Mouse (Mus musculus) midbrain, embryonic 13.5 days (tissue): Measurements from ENCODE around the gene Dido1. TPM values are rescaled to one million over a fixed set of nuclear protein-coding genes. Genes with fewer than 3 reads are reported as not detected.

Experiments
- ATAC-seq: fragments of 200-750 bp; cut with Nextera tagmentation; 2 replicates; pipeline ENCODE4 v1.8.0; 2017; ENCODE audit warnings: mild to moderate bottlenecking, moderate TSS enrichment, moderate library complexity
- H3K27ac ChIP-seq: fragments of 300-500 bp; sonication (generic); 2 replicates; pipeline ENCODE4 v1.5.1; 2015; ENCODE audit warnings: inconsistent platforms, mild to moderate bottlenecking, moderate library complexity
- H3K27me3 ChIP-seq: fragments of 300-500 bp; sonication (generic); 2 replicates; pipeline ENCODE4 v1.6.1; 2015; ENCODE audit warnings: mild to moderate bottlenecking, inconsistent platforms
- H3K36me3 ChIP-seq: fragments of 300-500 bp; sonication (generic); 2 replicates; pipeline ENCODE4 v1.6.1; 2015; ENCODE audit warnings: mild to moderate bottlenecking, inconsistent platforms
- H3K4me1 ChIP-seq: fragments of 300-500 bp; sonication (generic); replicated peaks from 2 replicates; pipeline ENCODE4 v1.6.1; 2015; ENCODE audit warnings: inconsistent platforms
- H3K4me2 ChIP-seq: fragments of 300-500 bp; sonication (generic); replicated peaks from 2 replicates; pipeline ENCODE4 v1.6.1; 2015; ENCODE audit warnings: moderate library complexity, mild to moderate bottlenecking, inconsistent platforms
- H3K4me3 ChIP-seq: fragments of 300-500 bp; sonication (generic); replicated peaks from 2 replicates; pipeline ENCODE4 v1.5.1; 2015; ENCODE audit warnings: mild to moderate bottlenecking, inconsistent platforms
- H3K9ac ChIP-seq: fragments of 300-500 bp; sonication (generic); replicated peaks from 2 replicates; pipeline ENCODE4 v1.6.1; 2015; ENCODE audit warnings: mild to moderate bottlenecking, inconsistent platforms
- H3K9me3 ChIP-seq: fragments of 300-500 bp; sonication (generic); 2 replicates; pipeline ENCODE4 v1.6.1; 2016; ENCODE audit warnings: mild to moderate bottlenecking, inconsistent platforms
- WGBS: fragments of 180-500 bp; shearing (Covaris S2); methylation state at CpG from one replicate; pipeline ENCODE4 v1.1.7; 2015; 5-methylcytosine and 5-hydroxymethylcytosine counted together
- polyA plus RNA-seq: library from polyadenylated mRNA; unstranded; fragments of >200 nt; fragmentation: Nextera tagmentation; extraction: Ambion mirVana; gene quantifications from 2 replicates; pipeline ENCODE4 v1.2.1, GENCODE M21; 2015

Dido1 gene
- polyA plus RNA-seq, 1 experiment from 2014 or later: 36.3 TPM

DNA sequence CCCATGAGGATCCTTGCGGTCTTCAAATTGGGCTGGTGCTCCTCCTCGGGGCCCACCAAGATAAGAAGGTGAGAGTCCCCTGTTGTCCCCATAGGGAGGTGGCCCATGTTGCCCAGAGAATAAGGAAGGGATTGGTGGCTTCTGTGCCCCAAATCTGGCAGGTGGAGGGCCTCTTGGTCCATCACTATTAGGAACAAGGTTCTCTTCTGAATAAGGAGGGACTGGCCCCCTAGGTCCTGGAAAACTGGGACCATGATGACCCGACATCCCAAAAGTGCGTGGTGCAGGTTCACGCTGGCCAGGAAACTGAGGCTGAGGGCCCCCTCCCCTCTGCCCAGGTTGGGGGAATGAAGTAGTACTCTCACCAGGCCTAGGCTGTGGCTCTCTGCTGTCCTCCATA, 49.3 kb downstream of the Dido1 start:
- Histone ChIP-seq H3K9ac (no peak overlapping the region), H3K27ac (no peak overlapping the region), H3K4me3 (no peak overlapping the region), H3K4me1 (peaks cover 10% of the 10 kb centered on the region), H3K4me2 (no peak overlapping the region), H3K27me3 (no peaks in the 10 kb centered on the region), H3K36me3 (peaks cover 29% of the 10 kb centered on the region), H3K9me3 (no peaks in the 10 kb centered on the region)
- WGBS: 98% methylated on average over 5 of the region's 5 CpGs
- ATAC-seq: no peak

GRCm38 (mm10) chr2:180659353-180660150, 50.2 kb downstream of the Dido1 start:
- peaks cover 17% of the 10 kb centered on the region for H3K4me1 ChIP-seq
- H3K27me3 ChIP-seq: no peaks in the 10 kb centered on the region
- H3K9me3 ChIP-seq: no peaks in the 10 kb centered on the region
- H3K9ac ChIP-seq: peak overlapping the region; percentile 46
- H3K4me2 ChIP-seq: peak overlapping the region; percentile 51
- H3K27ac ChIP-seq: no peak overlapping the region
- peaks cover 19% of the 10 kb centered on the region for H3K36me3 ChIP-seq
- ATAC-seq: 0 out of 2 replicates have a peak, but pooled peaks have one; percentile 38
- WGBS: 27% methylated on average over 42 of the region's 42 CpGs
- H3K4me3 ChIP-seq: peak overlapping the region; percentile 3; the same call in 1 of the 2 replicates

DNA sequence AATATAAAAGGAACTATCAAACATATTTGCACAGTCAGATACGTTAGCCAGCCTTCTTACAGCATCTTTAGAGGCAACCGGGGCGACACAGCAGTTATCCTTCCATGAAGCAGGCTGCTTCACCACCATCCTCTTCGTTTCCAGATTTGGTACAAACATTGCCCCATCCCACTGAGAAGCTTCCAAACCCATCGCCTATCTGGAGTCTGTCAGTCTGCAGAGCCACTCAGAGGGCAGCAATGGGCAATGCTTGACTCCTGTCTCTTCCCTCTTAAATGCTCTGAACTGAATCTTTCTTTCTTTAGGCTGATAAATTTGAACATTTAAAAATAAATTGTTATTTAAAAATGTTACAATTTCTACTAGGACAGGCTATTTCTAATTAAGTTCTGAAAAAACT, 51.4 kb downstream of the Dido1 start:
- Histone ChIP-seq H3K27me3 (no peaks in the 10 kb centered on the region), H3K27ac (no peak overlapping the region), H3K4me3 (no peak overlapping the region), H3K4me1 (peaks cover 17% of the 10 kb centered on the region), H3K4me2 (no peak overlapping the region), H3K9ac (no peak overlapping the region), H3K36me3 (peaks cover 19% of the 10 kb centered on the region), H3K9me3 (no peaks in the 10 kb centered on the region)
- WGBS: 89% methylated on average over 5 of the region's 5 CpGs
- no peak for ATAC-seq

DNA sequence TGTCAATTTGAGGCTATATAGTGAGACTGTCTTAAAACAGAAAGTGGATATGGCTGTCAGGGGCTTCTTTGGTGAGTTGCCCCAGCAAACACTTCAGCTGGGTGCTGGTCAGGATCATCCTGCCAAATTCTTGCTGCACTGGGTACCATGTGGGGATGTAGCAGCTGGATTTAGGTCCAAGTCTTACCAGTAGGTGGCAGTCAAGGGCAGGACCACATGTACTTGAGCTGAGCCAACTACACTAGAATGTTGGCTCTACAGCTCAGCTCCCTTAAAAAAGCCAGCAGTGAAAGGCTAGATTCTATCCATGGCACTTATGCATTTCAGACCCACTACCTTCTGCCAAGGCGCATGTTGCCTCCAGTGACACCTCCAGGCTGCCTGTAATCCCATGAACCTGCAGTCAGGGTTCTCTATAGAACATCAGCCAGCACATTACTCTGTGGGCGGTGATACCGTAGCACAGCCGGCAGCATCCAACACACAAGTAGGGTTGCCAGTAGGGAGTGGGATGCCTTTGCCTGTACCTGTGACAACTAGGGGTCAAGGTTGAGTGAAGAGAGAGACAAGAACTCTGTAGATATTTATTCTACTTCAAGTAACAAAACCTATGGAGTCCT, 52.3 kb downstream of the Dido1 start:
- ATAC-seq: peak; percentile 66
- Histone ChIP-seq H3K4me1 (peaks cover 17% of the 10 kb centered on the region), H3K9ac (no peak overlapping the region), H3K9me3 (no peaks in the 10 kb centered on the region), H3K4me3 (no peak overlapping the region), H3K27ac (no peak overlapping the region), H3K36me3 (peaks cover 19% of the 10 kb centered on the region), H3K27me3 (no peaks in the 10 kb centered on the region), H3K4me2 (no peak overlapping the region)
- WGBS: 75% methylated on average over 4 of the region's 4 CpGs

GRCm38 (mm10) chr2:180655150-180655549, 54.6 kb downstream of the Dido1 start:
- WGBS: 45% methylated on average over 6 of the region's 6 CpGs
- no peak overlapping the region for H3K4me2 ChIP-seq
- H3K36me3 ChIP-seq: no peaks in the 10 kb centered on the region
- H3K4me1 ChIP-seq: peaks cover 17% of the 10 kb centered on the region
- H3K27me3 ChIP-seq: no peaks in the 10 kb centered on the region
- H3K4me3 ChIP-seq: no peak overlapping the region
- no peak for ATAC-seq
- H3K9ac ChIP-seq: no peak overlapping the region
- H3K9me3 ChIP-seq: no peaks in the 10 kb centered on the region
- no peak overlapping the region for H3K27ac ChIP-seq

GRCm38 (mm10) chr2:180654666-180655065, 55.1 kb downstream of the Dido1 start:
- Histone ChIP-seq H3K27ac (no peak overlapping the region), H3K4me2 (no peak overlapping the region), H3K4me1 (peaks cover 13% of the 10 kb centered on the region), H3K4me3 (no peak overlapping the region), H3K9me3 (no peaks in the 10 kb centered on the region), H3K36me3 (no peaks in the 10 kb centered on the region), H3K9ac (no peak overlapping the region), H3K27me3 (no peaks in the 10 kb centered on the region)
- ATAC-seq: no peak
- WGBS: 76% methylated on average over 7 of the region's 7 CpGs

- peaks cover 3% of the 10 kb centered on the region; the same call in 1 of the 2 replicates for H3K4me1 ChIP-seq
- no peak overlapping the region for H3K4me3 ChIP-seq
- H3K27ac ChIP-seq: no peak overlapping the region
- H3K36me3 ChIP-seq: no peaks in the 10 kb centered on the region
- no peak overlapping the region for H3K4me2 ChIP-seq
- peaks cover 16% of the 10 kb centered on the region for H3K9me3 ChIP-seq
- H3K27me3 ChIP-seq: peaks cover 28% of the 10 kb centered on the region
- ATAC-seq: no peak
- H3K9ac ChIP-seq: no peak overlapping the region
These were observed 63.0 kb downstream of the Dido1 start for GRCm38 (mm10) chr2:180646841-180647240.

GRCm38 (mm10) chr2:180643626-180644025, 66.2 kb downstream of the Dido1 start:
- ATAC-seq: no peak
- no peak overlapping the region for H3K9ac ChIP-seq
- no peak overlapping the region for H3K27ac ChIP-seq
- H3K4me3 ChIP-seq: no peak overlapping the region
- no peak overlapping the region for H3K4me2 ChIP-seq
- peaks cover 5% of the 10 kb centered on the region; the same call in 1 of the 2 replicates for H3K4me1 ChIP-seq
- H3K36me3 ChIP-seq: no peaks in the 10 kb centered on the region
- H3K27me3 ChIP-seq: peaks cover 53% of the 10 kb centered on the region
- H3K9me3 ChIP-seq: peaks cover 16% of the 10 kb centered on the region

- no peak within 1 kb of the TSS for H3K9ac ChIP-seq
- ATAC-seq: no peak
- H3K4me2 ChIP-seq: peak within 1 kb of the TSS; percentile 45
- WGBS: 2% methylated on average over 29 of the region's 56 CpGs
- no peak within 1 kb of the TSS for H3K27ac ChIP-seq
- H3K9me3 ChIP-seq: peaks cover 16% of the 10 kb centered on the region
- H3K27me3 ChIP-seq: peaks cover 53% of the 10 kb centered on the region
- no peaks in the 10 kb centered on the region for H3K36me3 ChIP-seq
- H3K4me1 ChIP-seq: peaks cover 5% of the 10 kb centered on the region; the same call in 1 of the 2 replicates
- H3K4me3 ChIP-seq: peak within 1 kb of the TSS; percentile 37
These were observed 67.1 kb downstream of the Dido1 start, which contains the start of gene Tcfl5 for GRCm38 (mm10) chr2:180642555-180643260. Tcfl5 (minus strand) TSS chr2:180642708.

- 3% methylated on average over 81 of the region's 112 CpGs for WGBS
- Histone ChIP-seq H3K9ac (no peak overlapping the region), H3K9me3 (peaks cover 16% of the 10 kb centered on the region), H3K4me2 (peak overlapping the region; percentile 45), H3K27me3 (peaks cover 53% of the 10 kb centered on the region), H3K36me3 (no peaks in the 10 kb centered on the region), H3K27ac (no peak overlapping the region), H3K4me3 (peak overlapping the region; percentile 37), H3K4me1 (peaks cover 5% of the 10 kb centered on the region; the same call in 1 of the 2 replicates)
- ATAC-seq: peak; percentile 30; the same call in 1 of the 2 replicates
These were observed 67.9 kb downstream of the Dido1 start for GRCm38 (mm10) chr2:180641576-180642554.

GRCm38 (mm10) chr2:180611882-180612281, 97.9 kb downstream of the Dido1 start:
- Histone ChIP-seq H3K27ac (no peak overlapping the region), H3K36me3 (no peaks in the 10 kb centered on the region), H3K9ac (no peak overlapping the region), H3K4me3 (no peak overlapping the region), H3K9me3 (no peaks in the 10 kb centered on the region), H3K27me3 (no peaks in the 10 kb centered on the region), H3K4me2 (no peak overlapping the region), H3K4me1 (no peaks in the 10 kb centered on the region)
- WGBS: 73% methylated on average over 2 of the region's 2 CpGs
- no peak for ATAC-seq
